Comparison of ENCODE assay signal across 26 mouse cellular contexts in genomic region chr1:179612418-179612817, GRCm38 (mm10).
"Had no signal": no experiment of that assay in that cellular context is flagged by ENCODE, and none has a peak within 500 bp of the region (broad histone marks: within the 10 kb centered on the region; RNA-seq: fewer than 3 reads in every experiment).

No protein-coding gene starts in this region.

- H3K27ac ChIP-seq: heart, embryonic 10.5 days; hindbrain, embryonic 10.5 days; hindbrain, embryonic 12.5 days; hindbrain, embryonic 14.5 days; kidney, embryonic 15.5 days; kidney, postnatal 0 days; liver, embryonic 13.5 days; liver, embryonic 15.5 days had no signal

- H3K4me3 ChIP-seq: heart, embryonic 10.5 days; heart, embryonic 12.5 days; hindbrain, embryonic 10.5 days; hindbrain, embryonic 12.5 days; kidney, embryonic 15.5 days; limb, embryonic 12.5 days; liver, embryonic 13.5 days; liver, embryonic 15.5 days had no signal

- ATAC-seq: hindbrain, embryonic 16.5 days; inflammation-experienced regulatory T-cells, adult 6 months; intestine, embryonic 16.5 days had no signal

- DNase-seq: gastrocnemius, postnatal 25 days; heart, adult 18-20 months; heart, postnatal 10 days; heart, postnatal 4 days; kidney, adult 11 months; kidney, adult 2 months; kidney, adult 9 months; kidney, postnatal 14 days; kidney, postnatal 36 days; layer of hippocampus, postnatal 36 days; left cerebral cortex, postnatal 4 days; liver; liver, embryonic 13.5 days had no signal

- H3K27me3 ChIP-seq: heart, embryonic 12.5 days; hindbrain, embryonic 12.5 days; kidney, embryonic 15.5 days; limb, embryonic 12.5 days; liver, embryonic 13.5 days; liver, embryonic 15.5 days had no signal

- H3K9ac ChIP-seq: heart, embryonic 12.5 days; hindbrain, embryonic 12.5 days; hindbrain, embryonic 14.5 days; kidney, embryonic 15.5 days; limb, embryonic 12.5 days; liver, embryonic 13.5 days; liver, embryonic 15.5 days had no signal

- H3K4me2 ChIP-seq: heart, embryonic 12.5 days; hindbrain, embryonic 12.5 days; hindbrain, embryonic 14.5 days; kidney, embryonic 15.5 days; limb, embryonic 12.5 days; liver, embryonic 11.5 days; liver, embryonic 13.5 days; liver, embryonic 15.5 days had no signal

- H3K9me3 ChIP-seq: heart, embryonic 10.5 days; heart, embryonic 12.5 days; hindbrain, embryonic 10.5 days; hindbrain, embryonic 12.5 days; kidney, embryonic 15.5 days; limb, embryonic 12.5 days; liver, embryonic 13.5 days; liver, embryonic 15.5 days had no signal

- H3K4me1 ChIP-seq: kidney, embryonic 15.5 days had no signal
